Mouse (Mus musculus): Measurements from ENCODE around the gene Mss51. TPM values are rescaled to one million over a fixed set of nuclear protein-coding genes. Genes with fewer than 3 reads are reported as not detected.

Gene Mss51
- polyA plus RNA-seq, 1 experiment from 2014 or later = 0.47 TPM

Other genes starting within 250 kb of the Mss51 start
- gene Kcnk16, start 227.7 kb downstream of the Mss51 start, polyA plus RNA-seq (2014; fragmentation: Nextera tagmentation; extraction: Ambion mirVana) = not detected in 2 replicates
- gene Nudt13, start 202.2 kb downstream of the Mss51 start, polyA plus RNA-seq (2014; fragmentation: Nextera tagmentation; extraction: Ambion mirVana) = 9.8 and 10.5 TPM in 2 replicates
- 59.2 and 60.6 TPM in 2 replicates for gene Ecd, start 148.8 kb downstream of the Mss51 start, polyA plus RNA-seq (2014; fragmentation: Nextera tagmentation; extraction: Ambion mirVana)
- 45.4 and 48.4 TPM in 2 replicates for gene Fam149b, start 148.7 kb downstream of the Mss51 start, polyA plus RNA-seq (2014; fragmentation: Nextera tagmentation; extraction: Ambion mirVana)
- 73.8 and 111 TPM in 2 replicates for gene Dnajc9, start 108.0 kb downstream of the Mss51 start, polyA plus RNA-seq (2014; fragmentation: Nextera tagmentation; extraction: Ambion mirVana)
- gene Mrps16, start 103.3 kb downstream of the Mss51 start, polyA plus RNA-seq (2014; fragmentation: Nextera tagmentation; extraction: Ambion mirVana) = 65.2 and 71.2 TPM in 2 replicates
- 1.2 and 1.9 TPM in 2 replicates for gene Cfap70, start 44.7 kb downstream of the Mss51 start, polyA plus RNA-seq (2014; fragmentation: Nextera tagmentation; extraction: Ambion mirVana)
- 14.5 and 18.4 TPM in 2 replicates for gene Anxa7, start 16.8 kb downstream of the Mss51 start, polyA plus RNA-seq (2014; fragmentation: Nextera tagmentation; extraction: Ambion mirVana)
- 130 and 139 TPM in 2 replicates for gene Ppp3cb, start 49.7 kb upstream of the Mss51 start, polyA plus RNA-seq (2014; fragmentation: Nextera tagmentation; extraction: Ambion mirVana)
- 13.6 and 15.1 TPM in 2 replicates for gene Usp54, start 144.2 kb upstream of the Mss51 start, polyA plus RNA-seq (2014; fragmentation: Nextera tagmentation; extraction: Ambion mirVana)
- gene Myoz1, start 159.6 kb upstream of the Mss51 start, polyA plus RNA-seq (2014; fragmentation: Nextera tagmentation; extraction: Ambion mirVana) = 0.31 TPM in 1 of 2 replicates, not detected in the other
- gene Synpo2l, start 171.5 kb upstream of the Mss51 start, polyA plus RNA-seq (2014; fragmentation: Nextera tagmentation; extraction: Ambion mirVana) = 0.19 and 0.23 TPM in 2 replicates
- gene Sec24c, start 177.4 kb upstream of the Mss51 start, polyA plus RNA-seq (2014; fragmentation: Nextera tagmentation; extraction: Ambion mirVana) = 74.4 and 87.0 TPM in 2 replicates
- gene Fut11, start 198.1 kb upstream of the Mss51 start, polyA plus RNA-seq (2014; fragmentation: Nextera tagmentation; extraction: Ambion mirVana) = 20.0 and 30.6 TPM in 2 replicates
- gene Chchd1, start 206.1 kb upstream of the Mss51 start, polyA plus RNA-seq (2014; fragmentation: Nextera tagmentation; extraction: Ambion mirVana) = 172 and 195 TPM in 2 replicates
- 49.2 and 52.8 TPM in 2 replicates for gene Zswim8, start 210.7 kb upstream of the Mss51 start, polyA plus RNA-seq (2014; fragmentation: Nextera tagmentation; extraction: Ambion mirVana)
- gene Ndst2, start 237.7 kb upstream of the Mss51 start, polyA plus RNA-seq (2014; fragmentation: Nextera tagmentation; extraction: Ambion mirVana) = 17.7 and 17.8 TPM in 2 replicates

Measured in neural tube, embryonic 14.5 days (tissue).